Mouse (Mus musculus) heart, postnatal 0 days (tissue): ENCODE results near the gene Arhgap25. TPM values are rescaled to one million over a fixed set of nuclear protein-coding genes. Genes with fewer than 3 reads are reported as not detected.

Experiments used
- ATAC-seq: fragments of 200-750 bp; cut with Nextera tagmentation; 2 replicates; pipeline ENCODE4 v1.8.0; 2017; ENCODE audit warnings: low read depth, moderate number of reproducible peaks, moderate library complexity; ENCODE audit not compliant: insufficient read depth
- DNase-seq: peaks from one replicate; pipeline ENCODE4 v3.0.0-alpha.2; 2016; ENCODE audit warnings: low spot score
- H3K27ac ChIP-seq: fragments of 300-500 bp; sonication (generic); 2 replicates; pipeline ENCODE4 v1.5.1; 2014; ENCODE audit warnings: low read depth, mild to moderate bottlenecking
- H3K27me3 ChIP-seq: fragments of 300-500 bp; sonication (generic); 2 replicates; pipeline ENCODE4 v1.6.1; 2014; ENCODE audit warnings: low read length, mixed read lengths; ENCODE audit not compliant: control insufficient read depth, insufficient read depth
- H3K36me3 ChIP-seq: fragments of 300-500 bp; sonication (generic); replicated peaks from 2 replicates; pipeline ENCODE4 v1.6.1; 2014; ENCODE audit warnings: low read length, mixed read lengths; ENCODE audit not compliant: control insufficient read depth, insufficient read depth
- H3K4me1 ChIP-seq: fragments of 300-500 bp; sonication (generic); 2 replicates; pipeline ENCODE4 v1.6.1; 2014; ENCODE audit warnings: antibody characterized with exemption; ENCODE audit not compliant: control insufficient read depth, insufficient read depth
- H3K4me2 ChIP-seq: fragments of 300-500 bp; sonication (generic); 2 replicates; pipeline ENCODE4 v1.6.1; 2014; ENCODE audit warnings: low read depth, mild to moderate bottlenecking, low read length, moderate library complexity
- H3K4me3 ChIP-seq: fragments of 300-500 bp; sonication (generic); 2 replicates; pipeline ENCODE4 v1.5.1; 2014; ENCODE audit warnings: low read depth, low read length
- H3K9ac ChIP-seq: fragments of 300-500 bp; sonication (generic); replicated peaks from 2 replicates; pipeline ENCODE4 v1.6.1; 2014; ENCODE audit warnings: low read depth, low read length, mixed read lengths
- H3K9me3 ChIP-seq: fragments of 300-500 bp; sonication (generic); replicated peaks from 2 replicates; pipeline ENCODE4 v1.6.1; 2016; ENCODE audit warnings: low read length; ENCODE audit not compliant: control insufficient read depth
- CTCF ChIP-seq: IDR thresholded peaks from 2 replicates; pipeline ENCODE4 v1.5.1; 2016; ENCODE audit warnings: antibody characterized with exemption, control low read depth, low read depth
- EP300 ChIP-seq: IDR thresholded peaks from 2 replicates; pipeline ENCODE4 v1.6.1; 2016; ENCODE audit warnings: antibody characterized with exemption, low read depth
- WGBS: fragments of 180-500 bp; shearing (Covaris S2); extraction: QIAGEN DNeasy Blood & Tissue Kit; methylation state at CpG from one replicate; pipeline ENCODE4 v1.1.7; 2014; 5-methylcytosine and 5-hydroxymethylcytosine counted together
- polyA plus RNA-seq: library from polyadenylated mRNA; unstranded; fragments of >200 nt; fragmentation: Nextera tagmentation; extraction: Ambion mirVana; gene quantifications from 2 replicates; pipeline ENCODE4 v1.2.1, GENCODE M21; 2015
- total RNA-seq: library from RNA; depleted of rRNA; stranded (reverse); fragments of >200 nt; gene quantifications from 2 replicates; pipeline ENCODE4 v1.2.3, GENCODE M21; 2014; ENCODE audit warnings: low replicate concordance; rRNA removed

The Arhgap25 gene
- total and polyA plus RNA-seq, 2 experiments from 2014 or later, result 1.6 to 3.2 TPM

- H3K27me3 ChIP-seq, result peaks cover 69% of the 10 kb centered on the region
- H3K36me3 ChIP-seq, result no peaks in the 10 kb centered on the region
- H3K4me1 ChIP-seq, result peaks cover 20% of the 10 kb centered on the region
- no peak for DNase-seq
- ATAC-seq, result no peak
- H3K4me2 ChIP-seq, result no peak overlapping the region
- no peak overlapping the region for H3K27ac ChIP-seq
- no peaks in the 10 kb centered on the region for H3K9me3 ChIP-seq
- 43% methylated on average over 5 of the region's 5 CpGs for WGBS
- no peak overlapping the region for H3K9ac ChIP-seq
- TF ChIP-seq EP300 (no peak), CTCF (no peak)
- no peak overlapping the region for H3K4me3 ChIP-seq
Measured at GRCm38 (mm10) chr6:87426954-87427353, 106.1 kb downstream of the Arhgap25 start.

- peak overlapping the region; percentile 47 for H3K4me2 ChIP-seq
- H3K9ac ChIP-seq, result no peak overlapping the region
- TF ChIP-seq EP300 (peak; percentile 48; the same call in 1 of the 2 replicates), CTCF (no peak)
- peak overlapping the region; percentile 25 for H3K4me3 ChIP-seq
- peaks cover 69% of the 10 kb centered on the region for H3K27me3 ChIP-seq
- H3K4me1 ChIP-seq, result peaks cover 21% of the 10 kb centered on the region
- ATAC-seq (peak; percentile 89), DNase-seq (peak; percentile 81)
- H3K27ac ChIP-seq, result no peak overlapping the region
- no peaks in the 10 kb centered on the region for H3K36me3 ChIP-seq
- WGBS, result 17% methylated on average over 19 of the region's 19 CpGs
- no peaks in the 10 kb centered on the region for H3K9me3 ChIP-seq
Measured at GRCm38 (mm10) chr6:87424037-87424816, 108.8 kb downstream of the Arhgap25 start.

- DNase-seq (peak; percentile 35), ATAC-seq (no peak)
- Histone ChIP-seq H3K9me3 (no peaks in the 10 kb centered on the region), H3K4me3 (no peak overlapping the region), H3K9ac (no peak overlapping the region), H3K27ac (no peak overlapping the region), H3K36me3 (no peaks in the 10 kb centered on the region), H3K27me3 (peaks cover 78% of the 10 kb centered on the region), H3K4me1 (peaks cover 21% of the 10 kb centered on the region), H3K4me2 (peak overlapping the region; percentile 20; the same call in 1 of the 2 replicates)
- WGBS, result 10% methylated on average over 7 of the region's 7 CpGs
- TF ChIP-seq CTCF (no peak), EP300 (no peak)
Measured at GRCm38 (mm10) chr6:87422304-87422703, 110.8 kb downstream of the Arhgap25 start.

GRCm38 (mm10) chr6:87412011-87412410 is 121.0 kb downstream of the Arhgap25 start:
- no peak overlapping the region for H3K4me3 ChIP-seq
- no peak overlapping the region for H3K9ac ChIP-seq
- no peaks in the 10 kb centered on the region for H3K9me3 ChIP-seq
- no peaks in the 10 kb centered on the region for H3K4me1 ChIP-seq
- H3K27me3 ChIP-seq, result peaks cover 55% of the 10 kb centered on the region
- H3K36me3 ChIP-seq, result no peaks in the 10 kb centered on the region
- ATAC-seq (no peak), DNase-seq (no peak)
- 53% methylated on average over 3 of the region's 3 CpGs for WGBS
- H3K27ac ChIP-seq, result no peak overlapping the region
- H3K4me2 ChIP-seq, result no peak overlapping the region
- no peak for TF ChIP-seq EP300
- no peak for TF ChIP-seq CTCF

Other genes with a start within 250 kb of the Arhgap25 start
- gene Antxr1, start 197.4 kb downstream of the Arhgap25 start, total RNA-seq, result 12.0 and 18.7 TPM in 2 replicates
- gene Antxr1, start 197.4 kb downstream of the Arhgap25 start, polyA plus RNA-seq, result 2.6 TPM in 2 replicates
- gene Gkn1, start 182.3 kb downstream of the Arhgap25 start, total RNA-seq, result not detected in 2 replicates
- gene Gkn1, start 182.3 kb downstream of the Arhgap25 start, polyA plus RNA-seq, result not detected in 2 replicates
- not detected in 2 replicates for gene Gkn2, start 159.9 kb downstream of the Arhgap25 start, total RNA-seq
- not detected in 2 replicates for gene Gkn2, start 159.9 kb downstream of the Arhgap25 start, polyA plus RNA-seq
- gene Gkn3, start 144.3 kb downstream of the Arhgap25 start, total RNA-seq, result 1.7 TPM in 1 of 2 replicates, not detected in the other
- gene Gkn3, start 144.3 kb downstream of the Arhgap25 start, polyA plus RNA-seq, result 0.68 and 1.3 TPM in 2 replicates
- gene Bmp10, start 104.3 kb downstream of the Arhgap25 start, total RNA-seq, result 30.0 and 106 TPM in 2 replicates
- 4.0 and 6.0 TPM in 2 replicates for gene Bmp10, start 104.3 kb downstream of the Arhgap25 start, polyA plus RNA-seq
- 1.7 and 2.2 TPM in 2 replicates for gene Prokr1, start 57.5 kb upstream of the Arhgap25 start, total RNA-seq
- gene Prokr1, start 57.5 kb upstream of the Arhgap25 start, polyA plus RNA-seq, result 0.11 and 0.25 TPM in 2 replicates
- 1.6 and 2.0 TPM in 2 replicates for gene Aplf, start 138.9 kb upstream of the Arhgap25 start, total RNA-seq
- gene Aplf, start 138.9 kb upstream of the Arhgap25 start, polyA plus RNA-seq, result 2.7 and 4.2 TPM in 2 replicates
- 0.77 TPM in 1 of 2 replicates, not detected in the other for gene Efcc1, start 197.6 kb upstream of the Arhgap25 start, total RNA-seq
- 0.62 and 0.75 TPM in 2 replicates for gene Efcc1, start 197.6 kb upstream of the Arhgap25 start, polyA plus RNA-seq
- 0.19 and 0.23 TPM in 2 replicates for gene Gp9, start 244.8 kb upstream of the Arhgap25 start, total RNA-seq
- 0.89 and 1.0 TPM in 2 replicates for gene Gp9, start 244.8 kb upstream of the Arhgap25 start, polyA plus RNA-seq